In genomic region chr8:77046217-77046616, GRCm38 (mm10) we compare ENCODE assay signal across 17 mouse cellular contexts.
"Had no signal": no experiment of that assay in that cellular context is flagged by ENCODE, and none has a peak within 500 bp of the region (broad histone marks: within the 10 kb centered on the region; RNA-seq: fewer than 3 reads in every experiment).

No protein-coding gene starts in this region.

- ATAC-seq: midbrain, embryonic 15.5 days had no signal

- DNase-seq: kidney, adult 18-20 months; kidney, postnatal 10 days; kidney, postnatal 4 days; liver, embryonic 13.5 days; liver, postnatal 0 days; lung, postnatal 14 days; retina, postnatal 1 day; right cerebral cortex, postnatal 4 days; thymus, adult 2 months; thymus, postnatal 25 days had no signal

- H3K27ac ChIP-seq: limb, embryonic 10.5 days; liver, embryonic 13.5 days; lung, embryonic 15.5 days; macrophage; midbrain, embryonic 15.5 days; neural tube, embryonic 12.5 days; stomach, embryonic 15.5 days had no signal

- H3K4me3 ChIP-seq: limb, embryonic 10.5 days; liver, embryonic 13.5 days; lung, embryonic 15.5 days; megakaryocyte, embryonic 14.5 days; midbrain, embryonic 15.5 days; neural tube, embryonic 12.5 days; stomach, embryonic 15.5 days had no signal
